Mouse (Mus musculus) inflammation-experienced regulatory T-cells, adult 6 months (primary cell): ENCODE measurements at regions not wholly inside any gene's neighbourhood (a gene's known extent, or its start where the extent isn't known, plus 50 kb on each side); places are given as distances from the start of the nearest gene placed in this dataset.

Experiments
- ATAC-seq: one replicate; pipeline ENCODE4 v1.8.0; 2017

DNA sequence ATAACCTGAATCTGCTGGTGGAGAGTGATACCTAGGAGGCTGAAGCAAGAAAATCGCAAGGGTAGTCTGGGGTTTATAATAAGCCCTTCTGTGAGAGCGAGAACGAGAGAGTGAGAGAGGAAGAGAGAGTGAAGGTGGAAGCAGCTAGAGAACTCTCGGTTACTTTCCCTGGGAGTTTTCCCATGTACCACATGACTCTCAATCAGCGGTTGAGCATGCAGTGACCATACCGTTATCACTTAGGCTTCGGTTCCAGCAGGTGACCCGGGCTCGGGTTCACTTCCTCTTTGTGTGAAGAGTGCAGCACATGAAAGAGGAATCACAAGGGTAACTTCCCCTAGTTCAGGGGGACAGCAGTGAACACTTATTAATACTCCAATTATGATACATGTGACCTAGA lies 61.2 kb upstream of the Zc3h12c start:
- no peak for ATAC-seq

DNA sequence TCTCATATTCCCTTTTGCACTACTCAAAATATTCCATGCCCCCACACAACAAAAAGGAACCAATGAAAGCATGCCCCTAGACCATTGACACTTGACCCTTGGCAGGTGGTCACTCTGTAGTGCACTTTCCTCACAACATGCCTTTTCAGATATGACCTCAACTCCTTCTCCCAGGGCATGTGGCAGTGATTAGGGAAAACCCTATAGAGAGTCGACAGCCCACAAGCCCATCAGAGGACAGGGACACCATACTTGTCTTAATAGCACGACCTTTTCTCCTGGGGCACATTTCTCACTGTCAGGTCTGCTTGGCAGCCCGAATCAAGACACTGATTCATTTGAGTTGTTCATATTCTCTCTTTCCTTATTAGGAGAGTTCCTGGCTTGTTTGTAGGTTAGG lies 57.3 kb upstream of the Zc3h12c start:
- ATAC-seq: no peak

DNA sequence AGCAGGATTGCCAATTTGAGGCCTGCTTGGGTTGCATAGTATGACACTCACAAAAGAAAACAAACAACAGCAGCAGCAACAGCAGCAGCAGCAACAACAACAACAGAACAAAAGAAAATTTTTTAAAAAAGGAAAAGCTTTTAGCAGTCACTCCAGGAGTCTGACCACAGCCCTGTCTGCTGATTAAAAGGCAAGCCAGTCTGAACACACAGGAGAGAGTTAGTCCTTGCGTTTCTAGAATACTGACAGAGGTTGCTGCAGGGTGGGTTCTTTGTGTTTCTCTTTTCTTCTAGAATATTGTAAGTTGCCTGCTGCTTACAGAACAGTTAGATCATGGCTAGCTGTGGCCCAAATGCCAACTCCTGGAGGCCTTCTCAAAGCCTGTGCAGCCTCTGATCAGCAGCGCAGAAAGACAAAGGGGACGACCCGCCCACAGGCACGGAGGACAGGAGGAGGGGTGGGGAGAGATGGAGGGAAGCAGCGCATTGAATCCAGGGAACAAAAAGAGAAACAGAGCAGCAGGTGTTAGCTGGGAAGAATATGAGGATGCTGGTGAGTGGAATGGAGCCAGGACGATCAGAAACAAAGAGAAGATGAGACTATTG lies 55.2 kb upstream of the Zc3h12c start:
- no peak for ATAC-seq
